Mouse (Mus musculus) kidney, adult 2 months (tissue): Measurements from ENCODE around the gene Babam1. TPM values are rescaled to one million over a fixed set of nuclear protein-coding genes. Genes with fewer than 3 reads are reported as not detected.
A peak's percentile ranks its signal among the peaks of the same experiment; 100 is the strongest.

Experiments used
- DNase-seq: peaks from one replicate; pipeline ENCODE4 v3.0.0; 2021
- H3K27ac ChIP-seq: fragments of 200-500 bp; 2 replicates; pipeline ENCODE4 v1.5.1; 2012; ENCODE audit warnings: low read depth, low read length, control low read depth, inconsistent platforms; ENCODE audit not compliant: insufficient read depth
- H3K27me3 ChIP-seq: fragments of 200-500 bp; replicated peaks from 2 replicates; pipeline ENCODE4 v1.6.1; 2012; ENCODE audit warnings: mild to moderate bottlenecking, moderate library complexity, low read length, inconsistent platforms; ENCODE audit not compliant: control insufficient read depth, insufficient read depth
- H3K36me3 ChIP-seq: fragments of 200-500 bp; 2 replicates; pipeline ENCODE4 v1.6.1; 2012; ENCODE audit warnings: mild to moderate bottlenecking, moderate library complexity, low read length, inconsistent platforms; ENCODE audit not compliant: control insufficient read depth, insufficient read depth
- H3K4me1 ChIP-seq: fragments of 200-500 bp; 2 replicates; pipeline ENCODE4 v1.6.1; 2011; ENCODE audit warnings: low read length; ENCODE audit not compliant: control insufficient read depth, insufficient read depth
- H3K4me3 ChIP-seq: fragments of 200-500 bp; 2 replicates; pipeline ENCODE4 v1.5.1; 2011; ENCODE audit warnings: mild to moderate bottlenecking, low read depth, low read length, control low read depth; ENCODE audit not compliant: insufficient read depth
- CTCF ChIP-seq: fragments of 200-500 bp; conservative IDR thresholded peaks from 2 replicates; pipeline ENCODE4 v1.5.1; 2011; ENCODE audit warnings: low read depth, mild to moderate bottlenecking, control low read depth, low read length, moderate library complexity, mixed read lengths; ENCODE audit not compliant: insufficient read depth, insufficient read length
- POLR2A ChIP-seq: fragments of 200-500 bp; IDR thresholded peaks from one replicate; pipeline ENCODE4 v1.6.1; 2011; ENCODE audit warnings: low read depth, low read length, control low read depth
- WGBS: fragments of 180-500 bp; shearing (Covaris S2); methylation state at CpG from one replicate; pipeline ENCODE4 v1.1.7; 2018; 5-methylcytosine and 5-hydroxymethylcytosine counted together
- polyA plus RNA-seq: library from polyadenylated mRNA; depleted of rRNA; stranded (reverse); fragments of >200 nt; gene quantifications from 2 replicates; pipeline ENCODE4 v1.2.3, GENCODE M21; 2012

Babam1 gene
- polyA plus RNA-seq, 1 experiment = 153 TPM

- Histone ChIP-seq H3K4me3 (no peak overlapping the region), H3K36me3 (no peaks in the 10 kb centered on the region), H3K4me1 (peaks cover 9% of the 10 kb centered on the region; the same call in 1 of the 2 replicates), H3K27ac (no peak overlapping the region), H3K27me3 (no peaks in the 10 kb centered on the region)
- WGBS = 61% methylated on average over 6 of the region's 6 CpGs
- DNase-seq = no peak
- TF ChIP-seq CTCF = no peak
- no peak for TF ChIP-seq POLR2A
These were observed 6.6 kb downstream of the Babam1 start for GRCm38 (mm10) chr8:71403107-71403885.

GRCm38 (mm10) chr8:71404011-71404410 lies 7.3 kb downstream of the Babam1 start:
- Histone ChIP-seq H3K4me3 (no peak overlapping the region), H3K36me3 (no peaks in the 10 kb centered on the region), H3K27ac (no peak overlapping the region), H3K27me3 (no peaks in the 10 kb centered on the region), H3K4me1 (peaks cover 9% of the 10 kb centered on the region; the same call in 1 of the 2 replicates)
- no peak for DNase-seq
- TF ChIP-seq POLR2A (no peak), CTCF (no peak)
- 86% methylated on average over 8 of the region's 8 CpGs for WGBS

GRCm38 (mm10) chr8:71404951-71405351 lies 8.3 kb downstream of the Babam1 start:
- H3K4me1 ChIP-seq = peaks cover 9% of the 10 kb centered on the region; the same call in 1 of the 2 replicates
- H3K27ac ChIP-seq = peak overlapping the region; percentile 10; the same call in 1 of the 2 replicates
- DNase-seq = peak; percentile 79
- no peak for TF ChIP-seq POLR2A
- TF ChIP-seq CTCF = no peak
- H3K4me3 ChIP-seq = no peak overlapping the region
- WGBS = 40% methylated on average over 9 of the region's 9 CpGs
- H3K27me3 ChIP-seq = no peaks in the 10 kb centered on the region
- H3K36me3 ChIP-seq = no peaks in the 10 kb centered on the region

DNA sequence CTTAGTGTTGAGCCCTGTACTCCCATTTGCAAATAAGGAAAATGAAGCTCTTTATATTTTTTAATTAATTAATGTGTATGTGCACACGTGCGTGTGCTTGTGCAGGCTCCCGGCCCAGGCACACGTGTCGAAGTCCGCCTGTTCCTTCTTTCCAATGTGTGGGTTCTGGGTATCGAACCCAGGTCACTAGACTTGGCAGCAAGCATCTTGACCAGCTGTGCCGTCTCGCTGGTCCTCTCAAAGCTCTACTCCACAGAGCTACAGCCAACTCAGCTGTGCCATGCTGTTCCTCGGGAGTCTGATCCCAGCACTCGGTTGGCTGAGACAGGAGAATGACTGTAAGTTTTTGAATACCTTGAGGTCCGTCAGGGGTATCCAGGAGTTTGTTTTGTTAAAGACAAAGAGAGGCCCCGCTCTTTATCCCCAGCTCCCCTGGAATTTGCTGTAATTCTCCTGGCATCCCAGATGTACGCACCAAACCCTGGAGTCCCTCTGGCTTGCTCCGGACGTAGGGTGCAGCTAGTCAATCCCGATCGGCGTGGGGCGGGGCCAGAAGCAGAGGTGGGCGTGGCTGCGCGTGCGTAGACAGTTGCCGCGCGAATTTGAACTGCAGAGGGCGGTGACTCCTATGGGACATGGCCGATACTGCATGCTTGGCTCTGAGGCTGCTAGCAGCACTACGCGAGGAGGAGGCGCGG lies 8.9 kb downstream of the Babam1 start, which contains the start of gene Ankle1:
Gene Ankle1, plus strand, starts transcription at position 610 of the 698 bp plus-strand sequence.
- TF ChIP-seq POLR2A (peak; percentile 34), CTCF (peak; percentile 71)
- no peaks in the 10 kb centered on the region for H3K36me3 ChIP-seq
- peak; percentile 98 for DNase-seq
- H3K27me3 ChIP-seq = no peaks in the 10 kb centered on the region
- 11% methylated on average over 33 of the region's 33 CpGs for WGBS
- H3K4me1 ChIP-seq = peaks cover 9% of the 10 kb centered on the region; the same call in 1 of the 2 replicates
- peak within 1 kb of the TSS; percentile 28 for H3K4me3 ChIP-seq
- peak within 1 kb of the TSS; percentile 50 for H3K27ac ChIP-seq

DNA sequence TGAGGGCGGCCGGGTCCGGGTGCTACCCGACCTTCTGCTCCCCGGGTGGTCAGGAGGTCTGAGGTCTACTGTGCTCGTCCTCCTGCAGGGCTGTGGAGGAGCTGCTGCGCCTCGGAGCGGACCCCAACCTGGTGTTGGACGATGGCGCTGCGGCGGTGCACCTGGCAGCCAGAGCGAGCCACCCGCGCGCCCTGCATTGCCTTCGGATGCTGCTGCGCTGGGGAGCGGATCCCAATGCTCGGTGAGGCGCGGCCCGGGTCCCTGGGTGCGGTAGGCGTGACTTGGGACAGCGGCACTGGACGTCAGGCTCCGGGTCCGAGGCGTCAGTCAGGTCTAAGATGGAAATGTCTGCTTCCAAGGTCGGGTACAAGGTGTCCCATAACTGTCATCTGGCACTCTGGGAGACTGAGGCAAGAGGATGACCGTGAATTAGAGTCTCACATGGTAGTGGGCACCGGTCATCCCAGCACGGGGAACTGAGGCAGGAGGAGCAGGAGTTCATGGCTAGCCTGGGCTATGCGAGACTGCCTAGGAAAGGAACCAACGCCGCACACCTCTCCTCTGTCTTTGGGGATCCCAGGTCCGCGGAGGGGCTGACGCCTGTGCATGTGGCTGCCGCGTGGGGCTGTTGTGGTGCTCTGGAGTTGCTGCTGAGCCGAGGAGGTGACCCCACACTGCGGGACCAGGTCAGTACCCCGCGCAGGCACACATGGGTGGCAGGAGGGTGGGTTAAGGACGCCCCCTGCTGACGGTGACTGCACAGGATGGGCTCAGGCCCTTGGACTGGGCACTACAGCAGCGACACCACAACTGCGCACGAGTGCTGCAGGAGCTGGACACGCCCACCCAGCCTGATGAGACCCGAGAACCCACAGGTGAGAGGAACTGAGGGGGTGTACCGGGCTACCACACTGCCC lies 9.7 kb downstream of the Babam1 start:
- peak; percentile 80 for DNase-seq
- no peak for TF ChIP-seq POLR2A
- TF ChIP-seq CTCF = peak; percentile 88
- Histone ChIP-seq H3K4me3 (peak overlapping the region; percentile 19; the same call in 1 of the 2 replicates), H3K36me3 (no peaks in the 10 kb centered on the region), H3K27ac (no peak overlapping the region), H3K4me1 (peaks cover 9% of the 10 kb centered on the region; the same call in 1 of the 2 replicates), H3K27me3 (no peaks in the 10 kb centered on the region)
- under 1% methylated on average over 55 of the region's 55 CpGs for WGBS

GRCm38 (mm10) chr8:71407441-71407840 lies 10.8 kb downstream of the Babam1 start:
- no peak for DNase-seq
- TF ChIP-seq POLR2A (no peak), CTCF (no peak)
- no peaks in the 10 kb centered on the region for H3K36me3 ChIP-seq
- H3K4me1 ChIP-seq = peaks cover 9% of the 10 kb centered on the region; the same call in 1 of the 2 replicates
- H3K27ac ChIP-seq = no peak overlapping the region
- H3K4me3 ChIP-seq = no peak overlapping the region
- WGBS = 91% methylated on average over 14 of the region's 14 CpGs
- H3K27me3 ChIP-seq = no peaks in the 10 kb centered on the region
